Mouse (Mus musculus) adrenal gland (tissue): ENCODE data around the gene Phox2b.

Source experiments
- intact Hi-C: fragments of 180-260 bp; cut with DNase I; formaldehyde crosslinking; loops from one replicate; pipeline ENCODE4 v1.15.1; 2025
- microRNA-seq, 2 experiments: library from miRNA; unstranded; fragments of <30 nt; microRNA quantifications; one replicate each; pipeline ENCODE4; 2019

The Phox2b gene

DNA sequence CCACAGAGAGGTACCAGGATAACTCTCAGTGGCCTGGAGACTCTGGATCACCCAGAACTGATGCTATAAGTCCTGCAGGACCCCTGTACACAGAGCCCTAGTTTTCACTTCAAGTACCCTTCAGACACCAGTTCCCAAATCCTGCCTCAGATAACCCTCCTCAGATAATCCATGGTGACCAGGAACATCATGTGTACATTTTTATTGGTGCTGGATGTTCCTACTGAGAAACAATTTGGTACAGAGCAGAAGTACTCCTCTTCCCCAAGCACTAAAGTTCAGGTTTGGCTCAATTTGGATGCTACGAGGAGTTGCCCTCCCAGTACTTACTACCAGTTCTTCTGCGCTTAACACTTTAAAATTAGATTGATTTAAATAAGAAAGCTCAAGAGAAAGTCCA, 5.1 kb downstream of the Phox2b start:
- intact Hi-C loops: no loop called here

DNA sequence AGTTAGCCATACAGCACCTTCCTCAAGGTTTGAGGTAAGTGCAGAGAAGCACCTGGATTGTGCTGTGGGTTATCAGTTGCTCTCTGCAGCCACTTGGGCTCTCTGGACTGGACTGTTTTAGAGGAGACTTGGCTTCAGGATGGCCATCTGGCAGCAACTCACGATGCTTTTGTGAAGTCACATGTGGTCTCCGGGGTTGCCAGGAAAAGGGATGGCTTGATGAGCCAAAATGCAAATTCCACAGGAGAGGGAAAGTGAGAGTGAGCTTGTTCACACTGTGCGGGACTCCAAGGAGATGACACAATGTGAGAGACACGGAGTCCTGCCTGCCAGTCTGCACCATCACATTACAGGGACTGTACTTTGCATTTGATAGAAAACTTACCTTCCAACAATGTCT, 7.3 kb downstream of the Phox2b start:
- intact Hi-C loops: no loop called here

DNA sequence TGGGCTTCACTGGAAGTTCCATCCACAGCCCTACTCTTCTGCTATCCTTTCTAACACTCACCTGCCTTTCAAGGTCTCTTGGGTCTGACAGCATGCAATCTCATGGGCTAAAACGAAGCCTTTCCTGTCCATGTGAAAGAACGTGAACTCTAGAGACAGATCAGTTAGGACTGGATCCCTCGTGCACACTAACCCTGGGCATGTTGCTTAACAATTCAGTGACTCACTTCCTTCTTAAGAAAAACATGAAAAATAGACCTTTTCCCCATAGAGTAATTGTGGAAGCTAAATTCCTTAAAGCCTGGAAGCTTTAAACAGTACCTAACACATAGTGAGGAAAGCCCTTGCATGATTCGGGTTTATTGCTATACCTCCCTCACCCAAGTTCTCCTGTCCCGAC, 8.2 kb downstream of the Phox2b start:
- intact Hi-C loops: no loop called here

DNA sequence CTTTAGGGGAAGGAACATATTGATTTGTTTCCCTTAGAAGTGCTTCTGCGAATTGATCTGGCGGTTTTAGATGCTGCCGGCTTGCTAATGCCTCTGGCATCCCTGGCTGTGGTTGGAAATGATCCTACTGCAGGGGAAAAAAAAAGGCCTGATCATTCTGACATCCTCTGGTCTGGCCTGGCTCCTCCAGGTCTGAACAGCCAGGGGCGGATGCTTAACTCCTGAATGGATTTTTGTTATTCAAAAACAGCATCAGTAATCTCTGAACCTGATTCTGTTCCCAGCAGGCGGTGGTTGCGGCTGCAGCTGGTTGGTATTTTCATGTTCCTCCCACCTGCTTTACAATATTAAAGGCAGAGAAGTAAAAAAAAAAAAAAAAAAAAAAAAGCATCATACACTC, 16.0 kb downstream of the Phox2b start:
- intact Hi-C loops: no loop called here

DNA sequence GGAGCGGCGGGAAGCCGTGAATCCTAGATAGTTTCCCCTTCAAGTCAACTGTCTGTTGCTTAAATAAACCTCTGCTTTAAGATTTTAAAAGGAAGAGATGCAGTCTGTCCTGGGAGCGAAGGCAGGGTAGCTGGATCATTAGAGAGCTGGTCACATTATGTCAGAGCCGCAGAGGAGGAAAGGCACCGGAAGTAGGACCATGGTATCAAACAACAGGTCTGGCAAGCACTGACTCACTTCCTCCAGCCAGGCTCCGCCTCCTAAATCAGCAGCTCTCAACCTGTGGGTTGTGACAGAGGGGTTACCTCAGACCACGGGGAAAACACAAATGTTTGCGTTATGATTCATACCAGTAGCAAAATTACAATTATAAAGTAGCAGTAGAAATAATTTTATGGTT, 35.5 kb downstream of the Phox2b start:
- intact Hi-C loops: no loop called here

DNA sequence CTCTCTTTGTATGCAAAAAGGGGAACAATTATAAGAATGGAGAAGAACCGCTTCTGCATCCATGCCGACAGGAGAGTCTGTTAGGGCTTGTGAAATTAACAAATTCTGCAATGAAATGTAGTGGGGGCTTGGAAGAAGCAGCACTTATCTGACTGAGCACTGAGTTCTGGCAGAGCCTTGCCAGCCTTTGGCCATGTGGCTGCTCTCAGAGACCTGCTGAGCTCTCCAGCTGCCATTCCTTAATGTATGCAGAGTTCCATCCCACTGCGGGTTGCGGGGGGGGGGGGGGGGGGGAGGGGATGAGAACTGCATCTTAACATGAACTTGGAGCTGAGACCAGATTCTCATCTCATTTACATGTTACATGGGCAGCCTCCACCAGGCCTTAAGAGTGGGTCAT, 38.6 kb downstream of the Phox2b start:
- intact Hi-C loops: no loop called here

DNA sequence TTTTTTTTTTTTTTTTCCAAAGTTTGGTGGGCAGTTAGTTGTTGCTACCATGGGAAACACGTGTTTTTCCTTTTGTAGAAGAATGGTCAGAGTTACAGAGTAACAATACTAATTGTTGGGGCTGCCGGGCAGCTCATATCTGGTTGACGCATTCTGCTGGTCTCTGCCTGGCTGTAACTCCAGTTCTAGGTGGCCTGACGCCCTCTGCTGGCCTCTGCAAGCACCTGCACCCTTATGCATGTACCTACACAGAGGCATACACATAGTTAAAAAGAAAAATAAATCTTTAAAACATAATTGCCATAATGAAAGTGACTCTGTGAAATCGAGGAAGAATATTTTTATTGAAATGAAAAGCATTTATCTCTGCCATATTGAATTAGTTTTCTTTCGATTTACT, 41.3 kb downstream of the Phox2b start:
- intact Hi-C loops: no loop called here

DNA sequence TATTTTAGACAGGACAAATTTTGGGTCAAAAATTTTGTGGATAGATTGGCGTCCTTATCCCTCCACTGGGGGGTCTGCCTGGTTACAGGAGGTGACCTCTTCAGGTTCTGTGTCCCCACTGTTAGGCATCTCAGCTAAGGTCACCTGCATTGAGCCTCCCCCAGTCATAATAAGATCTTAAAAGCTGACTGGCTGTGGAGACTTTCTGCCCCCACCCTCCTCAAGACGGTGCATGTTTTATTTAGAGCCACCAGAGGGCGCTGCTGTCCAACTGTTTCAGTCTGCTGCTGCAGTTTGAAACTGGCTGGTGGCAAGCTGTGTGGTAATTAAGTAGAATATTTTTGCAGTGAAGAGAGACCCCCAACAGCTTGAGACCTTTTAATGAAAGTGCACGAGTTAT, 51.1 kb downstream of the Phox2b start:
- intact Hi-C loops: loop anchor here (5.0 kb wide), 1 partner anchor 189 kb away; no protein-coding TSS in a partner anchor

Small RNA genes lying within 50 kb of the gene (microRNA-seq; reads per million reads assigned to microRNA genes)
- gene Gm23841: 0 reads per million in 2 experiments
